Mouse (Mus musculus) forebrain, embryonic 12.5 days (tissue): ENCODE measurements at regions not wholly inside any gene's neighbourhood (a gene's known extent, or its start where the extent isn't known, plus 50 kb on each side); places are given as distances from the start of the nearest gene placed in this dataset.

ENCODE experiments used
- ATAC-seq: fragments of 200-750 bp; cut with Nextera tagmentation; 2 replicates; pipeline ENCODE4 v1.8.0; 2017; ENCODE audit warnings: moderate TSS enrichment; ENCODE audit not compliant: low FRiP score
- H3K27ac ChIP-seq: fragments of 300-500 bp; sonication (generic); 2 replicates; pipeline ENCODE4 v1.5.1; 2016; ENCODE audit warnings: mild to moderate bottlenecking
- H3K27me3 ChIP-seq: fragments of 300-500 bp; sonication (generic); 2 replicates; pipeline ENCODE4 v1.6.1; 2016; ENCODE audit warnings: mild to moderate bottlenecking
- H3K36me3 ChIP-seq: fragments of 300-500 bp; sonication (generic); replicated peaks from 2 replicates; pipeline ENCODE4 v1.6.1; 2016; ENCODE audit warnings: mild to moderate bottlenecking
- H3K4me1 ChIP-seq: fragments of 300-500 bp; sonication (generic); 2 replicates; pipeline ENCODE4 v1.6.1; 2016
- H3K4me2 ChIP-seq: fragments of 300-500 bp; sonication (generic); 2 replicates; pipeline ENCODE4 v1.6.1; 2016; ENCODE audit warnings: mild to moderate bottlenecking, moderate library complexity
- H3K4me3 ChIP-seq: fragments of 300-500 bp; sonication (generic); replicated peaks from 2 replicates; pipeline ENCODE4 v1.5.1; 2016; ENCODE audit warnings: mild to moderate bottlenecking
- H3K9ac ChIP-seq: fragments of 300-500 bp; sonication (generic); 2 replicates; pipeline ENCODE4 v1.6.1; 2016; ENCODE audit warnings: mild to moderate bottlenecking
- H3K9me3 ChIP-seq: fragments of 300-500 bp; sonication (generic); 2 replicates; pipeline ENCODE4 v1.6.1; 2016
- WGBS: fragments of 180-500 bp; shearing (Covaris S2); methylation state at CpG from one replicate; pipeline ENCODE4 v1.1.7; 2016; 5-methylcytosine and 5-hydroxymethylcytosine counted together

DNA sequence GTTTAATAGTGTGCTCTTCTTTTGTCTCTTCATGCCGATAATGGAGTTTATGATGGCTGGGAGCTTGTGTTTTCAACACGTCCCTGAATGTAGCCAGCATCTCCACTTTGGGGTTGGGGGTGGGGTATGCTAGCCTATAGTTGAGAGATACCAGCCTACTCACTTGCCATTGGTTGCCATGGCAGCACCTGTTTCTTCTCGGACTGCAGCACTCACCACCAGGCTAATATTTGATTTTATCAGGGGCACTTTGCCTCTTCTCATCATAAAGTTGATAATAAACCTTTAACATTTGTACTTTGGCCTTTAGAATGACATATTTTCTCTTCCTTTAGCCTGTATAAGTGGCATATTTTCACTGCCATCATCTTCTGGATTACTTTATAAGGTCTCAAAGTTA lies 168.9 kb upstream of the Rasgrp1 start:
- H3K4me1 ChIP-seq = no peaks in the 10 kb centered on the region
- no peak overlapping the region for H3K4me2 ChIP-seq
- 78% methylated on average over 3 of the region's 3 CpGs for WGBS
- H3K27ac ChIP-seq = no peak overlapping the region
- H3K4me3 ChIP-seq = no peak overlapping the region
- H3K9me3 ChIP-seq = no peaks in the 10 kb centered on the region
- H3K36me3 ChIP-seq = no peaks in the 10 kb centered on the region
- ATAC-seq = no peak
- H3K9ac ChIP-seq = no peak overlapping the region
- no peaks in the 10 kb centered on the region for H3K27me3 ChIP-seq

DNA sequence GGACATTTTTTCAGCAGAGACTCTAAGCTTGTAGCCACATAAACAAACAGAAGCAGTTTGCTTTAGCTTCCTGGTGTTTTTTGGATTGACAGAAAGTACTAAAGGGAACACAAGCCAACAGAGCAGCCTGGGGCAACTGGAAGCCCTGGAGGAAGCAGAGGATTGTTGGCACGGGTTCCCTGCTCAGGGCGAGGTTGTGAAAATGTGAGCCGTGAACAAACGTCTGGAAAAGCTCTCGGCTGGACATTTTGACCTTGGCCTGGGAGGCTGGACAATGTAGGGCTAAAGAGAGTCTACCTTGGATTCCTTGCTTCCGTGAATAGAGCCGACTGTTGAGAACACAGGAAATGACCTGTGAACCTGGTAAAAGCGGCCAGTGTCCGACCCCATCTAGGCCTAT lies 169.8 kb upstream of the Rasgrp1 start:
- 81% methylated on average over 9 of the region's 9 CpGs for WGBS
- ATAC-seq = no peak

DNA sequence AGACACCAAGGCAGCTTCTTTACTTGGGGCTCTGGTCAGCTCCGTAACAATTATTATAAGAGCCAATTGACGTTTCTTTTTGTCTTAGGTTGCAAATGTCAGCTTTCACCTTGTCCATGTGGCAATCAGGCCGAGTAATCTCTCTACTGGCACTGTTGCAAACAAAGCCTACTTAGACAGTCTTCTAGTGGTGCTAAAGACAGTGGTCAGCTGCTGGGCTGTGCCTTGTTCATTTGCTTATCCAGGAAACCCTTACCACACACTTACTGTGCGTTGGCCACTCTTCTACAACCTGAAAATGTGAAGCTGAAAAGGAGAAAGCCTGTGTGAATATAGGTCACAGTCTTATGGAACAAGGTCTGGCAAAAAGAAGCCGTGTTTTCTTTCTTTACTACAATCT lies 181.6 kb upstream of the Rasgrp1 start:
- Histone ChIP-seq H3K27me3 (no peaks in the 10 kb centered on the region), H3K36me3 (no peaks in the 10 kb centered on the region), H3K4me1 (no peaks in the 10 kb centered on the region), H3K4me3 (no peak overlapping the region), H3K9me3 (no peaks in the 10 kb centered on the region), H3K9ac (no peak overlapping the region), H3K27ac (no peak overlapping the region), H3K4me2 (no peak overlapping the region)
- no peak for ATAC-seq
- 79% methylated on average over 5 of the region's 5 CpGs for WGBS

More for the DNA sequence above, 169.8 kb upstream of the Rasgrp1 start:
- Histone ChIP-seq H3K27me3 (no peaks in the 10 kb centered on the region), H3K4me3 (no peak overlapping the region), H3K9ac (no peak overlapping the region), H3K4me1 (no peaks in the 10 kb centered on the region), H3K36me3 (no peaks in the 10 kb centered on the region), H3K9me3 (no peaks in the 10 kb centered on the region), H3K27ac (no peak overlapping the region), H3K4me2 (no peak overlapping the region)

DNA sequence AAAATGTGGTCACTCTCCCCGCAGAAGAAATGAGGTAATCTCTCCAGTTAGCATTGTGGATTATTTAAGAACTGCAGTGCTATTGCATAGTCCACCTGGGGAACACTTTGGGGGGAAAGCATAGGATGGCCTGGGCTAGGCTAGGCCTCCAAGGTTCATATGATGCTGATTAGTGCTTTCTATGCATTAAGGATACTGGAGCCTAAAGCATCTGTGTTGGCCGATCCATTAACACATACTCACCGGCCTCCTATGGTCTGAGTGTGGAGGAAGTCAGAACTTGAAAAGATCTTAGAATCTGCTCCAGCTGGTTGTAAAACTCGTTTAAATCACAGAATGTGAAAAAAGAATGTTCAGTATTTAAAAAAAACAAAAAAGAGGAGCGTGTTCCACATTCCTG lies 196.1 kb upstream of the Rasgrp1 start:
- Histone ChIP-seq H3K9ac (no peak overlapping the region), H3K27me3 (no peaks in the 10 kb centered on the region), H3K4me3 (no peak overlapping the region), H3K36me3 (no peaks in the 10 kb centered on the region), H3K27ac (no peak overlapping the region), H3K4me1 (peaks cover 5% of the 10 kb centered on the region; the same call in 1 of the 2 replicates), H3K9me3 (no peaks in the 10 kb centered on the region), H3K4me2 (no peak overlapping the region)
- 52% methylated on average over 5 of the region's 5 CpGs for WGBS
- no peak for ATAC-seq

DNA sequence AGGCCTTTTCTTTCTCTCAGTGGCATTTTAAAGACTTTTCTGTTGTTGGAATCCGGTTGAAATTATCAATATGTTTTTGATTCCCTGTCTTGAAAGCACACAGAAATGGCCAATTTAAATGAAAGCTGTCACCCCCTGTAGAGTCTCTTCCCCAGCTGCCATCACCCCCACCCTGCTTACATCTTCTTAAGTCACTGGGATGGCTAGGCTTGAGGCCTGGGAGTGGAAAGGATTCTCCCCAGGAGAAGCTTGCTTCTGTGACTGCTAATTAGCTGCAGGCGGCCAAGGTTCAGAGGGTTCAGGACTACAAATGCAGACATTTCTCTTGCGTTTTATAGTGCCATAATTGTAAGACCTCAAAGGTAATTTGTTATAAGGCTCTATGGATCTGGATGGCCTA lies 196.5 kb upstream of the Rasgrp1 start:
- Histone ChIP-seq H3K4me2 (no peak overlapping the region), H3K9me3 (no peaks in the 10 kb centered on the region), H3K27ac (no peak overlapping the region), H3K4me1 (peaks cover 5% of the 10 kb centered on the region; the same call in 1 of the 2 replicates), H3K9ac (no peak overlapping the region), H3K27me3 (no peaks in the 10 kb centered on the region), H3K36me3 (no peaks in the 10 kb centered on the region), H3K4me3 (no peak overlapping the region)
- no peak for ATAC-seq
- WGBS = 32% methylated on average over 3 of the region's 3 CpGs

DNA sequence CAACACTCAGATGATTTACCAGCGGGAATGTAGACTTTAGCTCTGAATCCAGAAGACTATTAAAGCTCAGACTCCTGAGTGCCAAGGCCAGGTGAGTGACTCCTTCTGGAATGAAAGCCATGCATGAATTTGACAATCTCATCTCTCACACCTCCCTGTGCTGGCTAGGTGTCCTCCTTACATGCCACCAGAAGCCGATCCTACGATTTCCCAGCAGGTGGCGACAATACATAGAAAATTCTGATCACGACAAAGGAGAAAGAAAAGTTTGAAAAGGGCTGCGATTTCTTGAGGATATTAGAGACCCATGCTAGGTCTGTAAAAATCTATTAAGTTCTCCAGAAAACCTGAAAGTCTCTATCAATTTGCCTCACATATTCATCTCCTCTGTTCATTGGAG lies 198.7 kb upstream of the Rasgrp1 start:
- H3K27ac ChIP-seq = no peak overlapping the region

DNA sequence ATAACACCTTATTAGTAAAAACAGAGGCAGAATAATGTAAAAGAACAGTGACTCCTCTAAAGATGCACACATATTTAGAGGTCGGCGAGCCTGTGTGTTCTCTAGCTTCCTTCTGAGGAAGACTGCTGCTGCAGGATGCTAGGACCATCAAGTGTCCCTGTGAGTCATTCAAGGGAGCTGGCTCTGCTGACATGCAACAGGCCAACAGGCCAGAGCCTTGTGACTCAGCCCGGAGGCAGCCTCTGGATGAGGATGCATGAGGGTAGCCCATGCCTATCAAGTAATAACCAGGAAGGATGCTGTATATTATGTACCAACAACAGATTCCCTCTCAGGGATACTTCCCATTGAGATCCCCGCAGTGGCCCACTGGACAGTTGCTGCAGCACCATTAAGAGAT lies 199.5 kb upstream of the Rasgrp1 start:
- Histone ChIP-seq H3K9ac (no peak overlapping the region), H3K36me3 (no peaks in the 10 kb centered on the region), H3K4me2 (no peak overlapping the region), H3K9me3 (no peaks in the 10 kb centered on the region), H3K4me3 (no peak overlapping the region), H3K27me3 (no peaks in the 10 kb centered on the region), H3K4me1 (peaks cover 5% of the 10 kb centered on the region; the same call in 1 of the 2 replicates), H3K27ac (no peak overlapping the region)
- no peak for ATAC-seq
- 80% methylated on average over 4 of the region's 4 CpGs for WGBS

More for the DNA sequence above, 198.7 kb upstream of the Rasgrp1 start:
- Histone ChIP-seq H3K4me1 (peaks cover 5% of the 10 kb centered on the region; the same call in 1 of the 2 replicates), H3K9me3 (no peaks in the 10 kb centered on the region), H3K4me3 (no peak overlapping the region), H3K36me3 (no peaks in the 10 kb centered on the region), H3K9ac (no peak overlapping the region), H3K4me2 (no peak overlapping the region), H3K27me3 (no peaks in the 10 kb centered on the region)
- 14% methylated on average over 6 of the region's 6 CpGs for WGBS
- ATAC-seq = peak; percentile 60; the same call in 1 of the 2 replicates

DNA sequence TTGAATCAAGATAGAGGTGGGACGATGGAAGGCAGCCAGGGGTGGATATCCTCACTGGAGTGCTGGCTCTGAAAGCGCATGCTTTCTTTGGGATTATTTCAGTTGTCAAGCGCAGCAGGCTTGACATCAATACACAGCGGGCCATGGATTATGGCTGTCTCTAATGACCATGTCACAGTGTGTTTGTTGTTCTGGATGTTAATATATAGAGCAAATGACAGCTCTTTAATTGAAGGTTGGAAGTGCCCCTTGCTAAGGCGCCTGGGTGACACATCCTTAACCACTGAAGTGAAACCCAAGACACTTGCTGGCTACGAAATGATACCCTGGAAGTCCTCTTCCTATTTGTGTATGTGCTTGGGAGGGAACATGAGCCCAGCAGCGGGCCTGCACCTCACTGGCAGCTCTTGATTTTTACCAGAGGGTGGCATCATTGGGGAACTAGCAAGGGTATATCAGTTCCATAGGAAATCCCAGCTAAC lies 200.5 kb upstream of the Rasgrp1 start:
- Histone ChIP-seq H3K9ac (no peak overlapping the region), H3K27me3 (no peaks in the 10 kb centered on the region), H3K36me3 (no peaks in the 10 kb centered on the region), H3K9me3 (no peaks in the 10 kb centered on the region), H3K27ac (no peak overlapping the region), H3K4me3 (no peak overlapping the region), H3K4me2 (no peak overlapping the region), H3K4me1 (peaks cover 5% of the 10 kb centered on the region; the same call in 1 of the 2 replicates)
- no peak for ATAC-seq
- 70% methylated on average over 7 of the region's 7 CpGs for WGBS

DNA sequence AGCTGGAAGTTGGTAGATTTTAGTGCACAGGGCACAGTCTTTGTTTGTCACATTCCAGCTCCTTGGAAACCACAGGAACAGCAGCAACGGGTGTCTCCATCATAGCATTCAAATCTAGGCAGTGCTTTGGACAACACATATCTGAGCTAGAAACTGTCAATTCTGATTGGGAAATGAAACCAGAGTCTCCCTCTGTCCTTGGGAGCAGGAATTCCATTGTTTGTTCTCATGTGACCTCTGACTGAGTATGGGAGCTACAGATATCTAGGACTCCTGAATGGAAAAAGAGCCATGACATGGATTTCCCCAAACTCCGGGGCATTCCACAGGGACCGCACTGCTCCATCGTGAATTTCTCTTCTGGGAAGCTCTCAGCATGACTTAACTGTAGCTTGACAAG lies 205.5 kb upstream of the Rasgrp1 start:
- 84% methylated on average over 4 of the region's 4 CpGs for WGBS

DNA sequence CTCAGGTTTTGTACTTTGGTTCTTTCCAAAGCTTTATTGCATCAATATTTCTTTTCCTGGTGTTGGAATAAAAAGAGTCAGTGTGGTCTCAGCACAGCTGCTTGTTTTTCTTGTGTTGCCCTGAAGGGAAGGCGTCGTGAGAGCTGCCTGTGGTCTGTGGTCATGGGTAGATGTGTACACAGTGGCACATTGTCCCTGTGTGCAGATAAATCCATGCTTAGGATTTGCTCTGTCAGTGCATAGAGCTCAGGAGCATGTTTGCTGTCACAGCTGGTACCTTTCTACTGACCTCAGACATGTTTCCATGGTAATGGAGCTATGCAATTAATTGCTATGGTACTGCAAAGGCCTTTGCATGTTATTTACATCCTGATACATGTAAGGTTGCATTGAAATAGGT lies 213.5 kb upstream of the Rasgrp1 start:
- no peak overlapping the region for H3K4me3 ChIP-seq
- WGBS = 71% methylated on average over 2 of the region's 2 CpGs
- H3K9me3 ChIP-seq = no peaks in the 10 kb centered on the region
- no peak for ATAC-seq
- H3K27me3 ChIP-seq = no peaks in the 10 kb centered on the region
- H3K9ac ChIP-seq = no peak overlapping the region
- no peak overlapping the region for H3K4me2 ChIP-seq
- H3K36me3 ChIP-seq = no peaks in the 10 kb centered on the region
- peaks cover 7% of the 10 kb centered on the region; the same call in 1 of the 2 replicates for H3K4me1 ChIP-seq
- H3K27ac ChIP-seq = no peak overlapping the region

More for the DNA sequence above, 205.5 kb upstream of the Rasgrp1 start:
- no peaks in the 10 kb centered on the region for H3K4me1 ChIP-seq
- no peaks in the 10 kb centered on the region for H3K36me3 ChIP-seq
- no peak overlapping the region for H3K9ac ChIP-seq
- H3K4me3 ChIP-seq = no peak overlapping the region
- no peak overlapping the region for H3K27ac ChIP-seq
- no peaks in the 10 kb centered on the region for H3K9me3 ChIP-seq
- H3K4me2 ChIP-seq = no peak overlapping the region
- ATAC-seq = no peak
- H3K27me3 ChIP-seq = no peaks in the 10 kb centered on the region

DNA sequence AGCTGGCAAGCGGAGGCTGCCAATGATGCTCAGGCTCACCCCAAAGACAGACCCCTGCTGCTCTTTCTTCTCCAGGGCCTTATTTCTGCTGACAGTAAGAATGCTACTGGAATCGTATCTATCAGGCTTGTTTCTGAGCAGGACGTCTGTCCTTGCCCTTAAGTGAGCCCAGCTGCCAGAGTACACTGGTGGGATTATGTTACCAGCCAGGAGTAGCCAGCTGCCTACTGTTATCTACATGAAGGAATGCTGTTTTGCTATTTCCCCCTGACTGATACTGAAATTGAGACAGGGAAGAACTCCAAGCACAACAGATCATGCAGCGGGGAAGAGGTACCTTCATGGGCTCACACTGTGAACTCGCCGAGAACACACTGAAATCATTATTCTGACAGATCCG lies 228.2 kb upstream of the Rasgrp1 start:
- no peak for ATAC-seq
- Histone ChIP-seq H3K4me1 (no peaks in the 10 kb centered on the region), H3K27me3 (no peaks in the 10 kb centered on the region), H3K27ac (no peak overlapping the region), H3K4me2 (no peak overlapping the region), H3K9ac (no peak overlapping the region), H3K9me3 (no peaks in the 10 kb centered on the region), H3K36me3 (no peaks in the 10 kb centered on the region), H3K4me3 (no peak overlapping the region)
- WGBS = 87% methylated on average over 7 of the region's 7 CpGs

DNA sequence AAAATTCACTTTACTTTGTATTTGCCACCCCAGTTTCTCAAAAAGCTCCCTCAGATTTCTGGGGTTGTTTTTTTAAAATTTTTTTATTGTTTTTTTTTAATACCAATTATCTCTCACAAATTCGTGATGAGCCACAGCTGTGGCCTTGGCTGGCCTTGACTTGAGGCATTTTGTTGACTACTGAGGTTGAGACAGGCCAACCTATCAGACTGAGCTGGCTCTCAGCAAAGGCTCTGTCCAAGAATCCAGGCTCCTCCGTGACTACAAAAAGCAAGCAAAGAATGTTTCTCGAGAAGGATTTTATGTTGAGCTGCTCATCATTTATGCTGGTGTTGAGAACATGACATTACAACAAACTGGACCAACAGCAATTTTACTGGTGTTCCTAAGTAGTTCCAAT lies 244.6 kb upstream of the Rasgrp1 start:
- no peak overlapping the region for H3K4me2 ChIP-seq
- H3K27me3 ChIP-seq = no peaks in the 10 kb centered on the region
- H3K4me3 ChIP-seq = no peak overlapping the region
- no peak for ATAC-seq
- no peaks in the 10 kb centered on the region for H3K36me3 ChIP-seq
- H3K9me3 ChIP-seq = no peaks in the 10 kb centered on the region
- WGBS = 77% methylated on average over 3 of the region's 3 CpGs
- no peak overlapping the region for H3K9ac ChIP-seq
- H3K27ac ChIP-seq = no peak overlapping the region
- no peaks in the 10 kb centered on the region for H3K4me1 ChIP-seq

DNA sequence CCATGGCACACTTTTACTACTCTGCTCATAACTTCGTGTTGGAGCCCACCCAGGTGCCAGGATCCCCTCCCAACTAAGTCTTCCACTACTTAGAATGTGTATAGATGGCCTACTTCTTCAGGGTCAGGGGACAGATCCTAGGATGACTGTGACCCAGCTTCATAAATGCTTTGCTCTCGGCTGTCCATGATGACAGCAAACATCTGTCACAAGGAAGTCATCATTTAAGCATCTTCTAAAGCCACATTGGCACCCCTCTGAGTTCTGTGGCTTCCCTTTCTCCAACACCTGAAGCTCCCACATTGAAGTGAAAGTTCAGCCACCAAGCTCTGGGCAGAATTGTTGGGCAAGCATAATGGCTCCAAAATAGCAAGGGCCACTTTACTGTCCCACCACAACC lies 252.2 kb upstream of the Rasgrp1 start:
- Histone ChIP-seq H3K4me3 (no peak overlapping the region), H3K27ac (no peak overlapping the region), H3K4me1 (no peaks in the 10 kb centered on the region), H3K27me3 (no peaks in the 10 kb centered on the region), H3K36me3 (no peaks in the 10 kb centered on the region), H3K9ac (no peak overlapping the region), H3K4me2 (no peak overlapping the region), H3K9me3 (no peaks in the 10 kb centered on the region)
- WGBS = 62% methylated on average over 2 of the region's 2 CpGs
- ATAC-seq = no peak
